Mouse (Mus musculus) limb, embryonic 10.5 days (tissue): ENCODE measurements around the gene Agrp. TPM values are rescaled to one million over a fixed set of nuclear protein-coding genes. Genes with fewer than 3 reads are reported as not detected.

Source experiments
- DNase-seq: peaks from one replicate; pipeline ENCODE4 v3.0.0-alpha.2; 2017; ENCODE audit warnings: low spot score
- H3K27ac ChIP-seq: fragments of 300-500 bp; sonication (generic); 2 replicates; pipeline ENCODE4 v1.5.1; 2016; ENCODE audit warnings: mild to moderate bottlenecking
- H3K27me3 ChIP-seq: fragments of 300-500 bp; sonication (generic); 2 replicates; pipeline ENCODE4 v1.6.1; 2016; ENCODE audit warnings: low read depth, mild to moderate bottlenecking; ENCODE audit not compliant: poor library complexity, severe bottlenecking
- H3K36me3 ChIP-seq: fragments of 300-500 bp; sonication (generic); 2 replicates; pipeline ENCODE4 v1.6.1; 2016; ENCODE audit warnings: mild to moderate bottlenecking, moderate library complexity
- H3K4me1 ChIP-seq: fragments of 300-500 bp; sonication (generic); 2 replicates; pipeline ENCODE4 v1.6.1; 2016
- H3K4me3 ChIP-seq: fragments of 300-500 bp; sonication (generic); 2 replicates; pipeline ENCODE4 v1.5.1; 2016; ENCODE audit warnings: mild to moderate bottlenecking, moderate library complexity
- H3K9me3 ChIP-seq: fragments of 300-500 bp; sonication (generic); replicated peaks from 2 replicates; pipeline ENCODE4 v1.6.1; 2016; ENCODE audit warnings: mild to moderate bottlenecking
- WGBS: fragments of 180-500 bp; shearing (Covaris S2); methylation state at CpG from one replicate; pipeline ENCODE4 v1.1.7; 2016; 5-methylcytosine and 5-hydroxymethylcytosine counted together
- polyA plus RNA-seq: library from polyadenylated mRNA; unstranded; fragments of >200 nt; fragmentation: Nextera tagmentation; extraction: Ambion mirVana; gene quantifications from 2 replicates; pipeline ENCODE4 v1.2.1, GENCODE M21; 2016

The Agrp gene
- polyA plus RNA-seq, 1 experiment from 2014 or later: 0.69 TPM

DNA sequence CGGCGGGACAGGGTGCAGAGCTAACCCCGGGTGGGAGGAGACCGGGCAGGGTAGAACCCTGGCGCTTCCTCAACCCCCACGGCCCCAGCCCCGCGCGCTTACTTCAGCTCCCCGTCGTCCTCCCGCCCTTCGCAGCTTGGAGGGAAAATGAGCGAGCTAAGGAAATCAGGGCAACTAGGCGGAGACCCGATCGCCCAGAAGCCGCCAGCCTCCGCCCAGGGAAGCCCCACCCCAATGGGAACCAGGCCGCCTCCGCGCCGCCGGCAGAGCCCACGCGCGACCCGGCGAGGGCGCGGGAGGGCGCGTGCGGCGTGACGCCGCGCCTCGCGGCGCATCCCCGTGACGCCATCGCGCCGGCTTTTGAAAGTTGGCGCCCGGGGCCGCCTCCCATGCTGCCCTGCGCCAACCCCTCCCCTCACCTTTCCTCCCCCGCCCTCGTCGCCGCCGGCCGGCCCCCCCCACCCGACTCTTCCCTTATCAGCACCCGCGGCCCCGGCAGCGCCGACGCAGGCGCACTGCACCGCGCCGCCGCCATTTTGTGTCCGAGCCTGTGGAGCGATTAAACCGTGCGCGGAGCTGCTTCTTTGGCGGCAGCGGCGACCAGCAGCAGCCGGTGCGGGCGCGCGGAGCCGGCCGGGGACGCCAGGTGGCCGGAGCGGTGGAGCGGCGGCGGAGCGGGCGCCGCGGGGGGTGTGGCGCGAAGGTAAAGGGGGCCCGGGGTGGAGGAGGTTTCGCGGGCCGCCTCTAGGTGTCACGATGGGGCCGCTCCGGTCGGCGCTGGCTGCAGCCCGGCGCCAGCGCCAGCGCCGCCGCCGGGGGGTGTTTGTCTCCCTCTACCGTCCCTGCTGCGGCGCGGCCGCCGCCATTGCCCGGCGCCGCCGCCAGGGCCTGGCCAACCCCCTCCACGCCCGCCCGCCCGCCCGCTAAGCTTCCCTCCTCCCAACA lies 903 bp downstream of the Agrp start, which contains the start of gene Ctcf:
Gene Ctcf, plus strand, starts transcription at position 551 of the 945 bp plus-strand sequence.
- H3K4me3 ChIP-seq: peak within 1 kb of the TSS; percentile 94
- peaks cover 15% of the 10 kb centered on the region for H3K36me3 ChIP-seq
- peak; percentile 97 for DNase-seq
- H3K27me3 ChIP-seq: no peaks in the 10 kb centered on the region
- peak within 1 kb of the TSS; percentile 100 for H3K27ac ChIP-seq
- no peaks in the 10 kb centered on the region for H3K9me3 ChIP-seq
- under 1% methylated on average over 125 of the region's 126 CpGs for WGBS
- H3K4me1 ChIP-seq: peaks cover 28% of the 10 kb centered on the region

- no peaks in the 10 kb centered on the region for H3K9me3 ChIP-seq
- H3K36me3 ChIP-seq: peaks cover 17% of the 10 kb centered on the region
- 6% methylated on average over 11 of the region's 11 CpGs for WGBS
- H3K27ac ChIP-seq: peak overlapping the region; percentile 100
- peaks cover 28% of the 10 kb centered on the region for H3K4me1 ChIP-seq
- H3K4me3 ChIP-seq: peak overlapping the region; percentile 94
- H3K27me3 ChIP-seq: no peaks in the 10 kb centered on the region
- no peak for DNase-seq
Observed at GRCm38 (mm10) chr8:105635481-105635880, 1.7 kb downstream of the Agrp start.

DNA sequence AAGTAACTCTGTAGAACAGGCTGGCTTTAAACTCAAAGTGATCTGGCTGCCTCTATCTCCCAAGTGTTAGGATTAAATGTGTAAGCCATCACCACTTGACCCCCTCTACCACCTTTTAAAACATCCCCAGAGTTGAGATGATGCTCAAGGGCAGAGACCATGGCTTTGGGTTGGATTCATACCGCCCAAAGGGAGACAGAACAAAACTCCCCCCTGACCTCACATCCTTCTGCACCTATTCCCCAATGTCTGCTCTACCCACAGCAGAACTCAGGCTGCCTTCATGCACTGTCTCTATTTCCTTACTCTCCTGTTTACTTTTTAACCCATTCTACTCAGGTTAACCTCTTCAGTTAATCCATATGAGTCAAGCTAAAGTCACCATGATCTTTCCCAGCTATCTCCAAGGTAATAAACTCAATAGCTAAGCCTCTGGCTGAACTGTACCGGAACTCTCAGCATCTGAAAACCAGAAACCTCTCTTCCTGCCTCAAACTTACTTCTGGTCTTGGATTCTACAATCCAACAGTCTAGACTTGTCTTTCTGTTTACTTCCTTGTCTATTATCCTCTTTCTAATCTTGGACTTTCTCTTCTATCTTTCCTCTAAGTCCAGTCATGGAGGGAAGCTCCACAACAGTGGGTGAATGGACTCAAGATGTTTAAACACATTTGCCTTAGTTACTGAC lies 2.3 kb downstream of the Agrp start:
- peaks cover 28% of the 10 kb centered on the region for H3K4me1 ChIP-seq
- no peaks in the 10 kb centered on the region for H3K27me3 ChIP-seq
- peak overlapping the region; percentile 100 for H3K27ac ChIP-seq
- peaks cover 17% of the 10 kb centered on the region for H3K36me3 ChIP-seq
- DNase-seq: no peak
- 93% methylated on average over 2 of the region's 2 CpGs for WGBS
- no peaks in the 10 kb centered on the region for H3K9me3 ChIP-seq
- H3K4me3 ChIP-seq: peak overlapping the region; percentile 94

DNA sequence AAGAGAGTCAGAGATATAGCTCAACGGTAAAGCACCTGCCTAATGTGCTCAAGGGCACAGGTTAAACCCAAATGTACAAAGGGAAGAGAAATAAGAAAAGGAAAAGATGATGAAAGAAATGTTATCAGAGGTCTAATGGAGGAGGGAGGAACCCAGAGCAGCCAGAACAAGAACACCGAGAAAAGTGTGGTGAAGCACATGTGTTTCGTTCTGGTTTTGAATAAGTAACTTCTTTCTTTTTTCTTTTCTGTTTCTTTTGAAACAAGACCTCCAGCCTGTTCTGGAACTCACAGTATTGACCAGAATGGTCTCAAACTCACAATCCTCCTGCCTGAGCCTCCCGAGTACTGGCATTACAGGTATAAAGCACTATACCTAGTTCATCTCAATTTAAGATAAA lies 7.9 kb downstream of the Agrp start:
- 95% methylated on average over 4 of the region's 4 CpGs for WGBS
- no peak overlapping the region for H3K4me3 ChIP-seq
- no peak for DNase-seq

DNA sequence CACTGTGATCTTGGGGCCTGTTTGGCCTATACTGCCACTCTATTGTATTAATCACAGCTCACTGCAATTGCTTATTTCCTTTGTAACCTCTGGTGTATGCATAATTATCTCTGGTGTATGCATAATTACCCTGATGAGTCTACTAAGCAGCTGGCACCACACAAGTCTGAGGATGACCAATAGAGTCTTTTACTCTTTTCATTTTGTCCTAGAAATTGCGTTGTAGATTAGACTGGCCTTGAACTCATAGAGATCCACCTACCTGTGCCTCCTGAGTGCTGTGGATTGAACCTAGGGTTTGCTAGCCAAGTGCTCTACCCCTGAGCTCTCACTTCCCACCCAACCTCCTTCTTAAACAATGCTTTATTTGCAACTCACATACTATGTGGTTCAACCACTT lies 11.1 kb downstream of the Agrp start:
- Histone ChIP-seq H3K4me1 (peaks cover 47% of the 10 kb centered on the region), H3K36me3 (peaks cover 15% of the 10 kb centered on the region), H3K27me3 (no peaks in the 10 kb centered on the region), H3K27ac (peak overlapping the region; percentile 83; the same call in 1 of the 2 replicates), H3K9me3 (no peaks in the 10 kb centered on the region), H3K4me3 (no peak overlapping the region)
- WGBS: 100% methylated on average over 1 of the region's 1 CpGs
- DNase-seq: no peak

More for the DNA sequence above, 7.9 kb downstream of the Agrp start:
- Histone ChIP-seq H3K9me3 (no peaks in the 10 kb centered on the region), H3K4me1 (peaks cover 22% of the 10 kb centered on the region), H3K36me3 (peaks cover 8% of the 10 kb centered on the region; the same call in 1 of the 2 replicates), H3K27ac (no peak overlapping the region), H3K27me3 (no peaks in the 10 kb centered on the region)

DNA sequence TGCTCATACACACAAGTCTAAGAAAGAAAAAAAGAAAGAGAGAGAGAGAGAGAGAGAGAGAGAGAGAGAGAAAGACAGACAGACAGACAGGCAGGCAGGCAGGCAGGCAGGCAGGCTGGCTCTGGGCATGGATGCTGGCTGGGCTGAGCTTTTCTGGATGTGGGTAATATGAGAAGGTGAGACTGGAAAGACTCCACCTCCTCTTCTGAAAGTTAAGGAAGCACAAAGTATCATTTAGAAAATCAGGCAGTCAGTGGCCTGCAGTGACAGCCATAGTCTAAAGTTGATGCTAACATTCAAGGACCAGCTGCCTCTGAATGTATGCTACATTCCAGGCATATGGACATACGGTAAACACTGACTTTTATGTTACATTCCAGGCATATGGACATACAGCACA lies 12.4 kb downstream of the Agrp start:
- Histone ChIP-seq H3K4me3 (peak overlapping the region; percentile 28), H3K27me3 (no peaks in the 10 kb centered on the region), H3K9me3 (no peaks in the 10 kb centered on the region), H3K36me3 (peaks cover 25% of the 10 kb centered on the region), H3K27ac (peak overlapping the region; percentile 83), H3K4me1 (peaks cover 50% of the 10 kb centered on the region)
- 59% methylated on average over 1 of the region's 1 CpGs for WGBS
- peak; percentile 43 for DNase-seq

- WGBS: 56% methylated on average over 3 of the region's 3 CpGs
- Histone ChIP-seq H3K36me3 (peaks cover 28% of the 10 kb centered on the region), H3K4me1 (peaks cover 50% of the 10 kb centered on the region), H3K4me3 (peak overlapping the region; percentile 28), H3K27me3 (no peaks in the 10 kb centered on the region), H3K9me3 (no peaks in the 10 kb centered on the region), H3K27ac (peak overlapping the region; percentile 83)
- DNase-seq: peak; percentile 42
Observed at GRCm38 (mm10) chr8:105624401-105624800, 12.8 kb downstream of the Agrp start.

DNA sequence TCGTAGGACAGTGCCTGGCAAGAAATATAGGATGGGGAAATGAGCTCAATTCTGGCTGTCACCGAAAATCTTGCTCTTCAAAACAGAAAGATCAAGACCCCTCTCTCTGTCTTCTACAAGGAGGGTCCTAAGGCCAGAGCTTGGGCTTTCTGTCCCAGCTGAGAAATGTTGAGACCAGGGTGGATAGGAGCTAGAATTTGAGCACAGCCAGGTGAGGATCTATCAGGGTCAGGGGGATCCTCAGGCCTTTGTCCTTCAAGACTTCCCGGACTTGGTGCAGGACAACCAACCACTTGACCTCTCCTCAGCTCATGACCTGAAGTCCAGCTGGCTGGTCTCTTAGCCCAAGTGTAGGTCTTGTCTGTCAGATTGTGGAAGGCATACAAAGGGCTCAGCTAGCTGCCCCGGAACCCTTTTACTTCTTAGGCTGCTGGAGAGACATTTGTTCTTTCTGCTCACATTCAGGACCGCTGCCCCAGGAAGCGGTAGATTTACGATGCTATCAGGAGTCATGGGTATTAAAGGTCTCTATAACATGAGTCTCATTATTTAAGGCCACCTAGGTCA lies 13.4 kb downstream of the Agrp start:
- no peaks in the 10 kb centered on the region for H3K9me3 ChIP-seq
- peaks cover 34% of the 10 kb centered on the region for H3K36me3 ChIP-seq
- peak overlapping the region; percentile 32 for H3K4me3 ChIP-seq
- peaks cover 50% of the 10 kb centered on the region for H3K4me1 ChIP-seq
- peak overlapping the region; percentile 83 for H3K27ac ChIP-seq
- 39% methylated on average over 7 of the region's 7 CpGs for WGBS
- H3K27me3 ChIP-seq: no peaks in the 10 kb centered on the region
- DNase-seq: peak; percentile 43

- DNase-seq: peak; percentile 58
- H3K27me3 ChIP-seq: no peaks in the 10 kb centered on the region
- H3K4me1 ChIP-seq: peaks cover 50% of the 10 kb centered on the region
- H3K27ac ChIP-seq: peak overlapping the region; percentile 83
- no peaks in the 10 kb centered on the region for H3K9me3 ChIP-seq
- WGBS: 15% methylated on average over 5 of the region's 5 CpGs
- peaks cover 40% of the 10 kb centered on the region for H3K36me3 ChIP-seq
- peak overlapping the region; percentile 32 for H3K4me3 ChIP-seq
Observed at GRCm38 (mm10) chr8:105623118-105623517, 14.1 kb downstream of the Agrp start.

GRCm38 (mm10) chr8:105622421-105622920 lies 14.7 kb downstream of the Agrp start:
- no peaks in the 10 kb centered on the region for H3K9me3 ChIP-seq
- peak; percentile 99 for DNase-seq
- peak overlapping the region; percentile 32 for H3K4me3 ChIP-seq
- peak overlapping the region; percentile 83 for H3K27ac ChIP-seq
- 2% methylated on average over 8 of the region's 8 CpGs for WGBS
- H3K4me1 ChIP-seq: peaks cover 50% of the 10 kb centered on the region
- H3K27me3 ChIP-seq: no peaks in the 10 kb centered on the region
- H3K36me3 ChIP-seq: peaks cover 47% of the 10 kb centered on the region

- Histone ChIP-seq H3K9me3 (no peaks in the 10 kb centered on the region), H3K27ac (peak overlapping the region; percentile 83), H3K4me1 (peaks cover 50% of the 10 kb centered on the region), H3K27me3 (no peaks in the 10 kb centered on the region), H3K4me3 (peak overlapping the region; percentile 32; the same call in 1 of the 2 replicates), H3K36me3 (peaks cover 53% of the 10 kb centered on the region)
- peak; percentile 28 for DNase-seq
- 81% methylated on average over 4 of the region's 4 CpGs for WGBS
Observed at GRCm38 (mm10) chr8:105621841-105622240, 15.4 kb downstream of the Agrp start.

GRCm38 (mm10) chr8:105620946-105621720 lies 16.1 kb downstream of the Agrp start:
- peaks cover 60% of the 10 kb centered on the region for H3K36me3 ChIP-seq

More at GRCm38 (mm10) chr8:105620946-105621720, 16.1 kb downstream of the Agrp start:
- no peak overlapping the region for H3K4me3 ChIP-seq
- H3K27me3 ChIP-seq: no peaks in the 10 kb centered on the region
- peak; percentile 28 for DNase-seq
- no peaks in the 10 kb centered on the region for H3K9me3 ChIP-seq
- H3K4me1 ChIP-seq: peaks cover 50% of the 10 kb centered on the region
- no peak overlapping the region for H3K27ac ChIP-seq
- 92% methylated on average over 21 of the region's 21 CpGs for WGBS
